Mouse (Mus musculus) heart, embryonic 13.5 days (tissue): ENCODE measurements around the gene Btg3. TPM values are rescaled to one million over a fixed set of nuclear protein-coding genes. Genes with fewer than 3 reads are reported as not detected.

Source experiments
- ATAC-seq: fragments of 200-750 bp; cut with Nextera tagmentation; 2 replicates; pipeline ENCODE4 v1.8.0; 2017; ENCODE audit warnings: moderate TSS enrichment; ENCODE audit not compliant: insufficient number of reproducible peaks, low FRiP score, low TSS enrichment; ENCODE audit errors: extremely low read depth
- H3K27ac ChIP-seq: fragments of 300-500 bp; sonication (generic); replicated peaks from 2 replicates; pipeline ENCODE4 v1.5.1; 2015; ENCODE audit warnings: moderate library complexity, mild to moderate bottlenecking, inconsistent platforms
- H3K27me3 ChIP-seq: fragments of 300-500 bp; sonication (generic); replicated peaks from 2 replicates; pipeline ENCODE4 v1.6.1; 2015; ENCODE audit warnings: mild to moderate bottlenecking, inconsistent platforms
- H3K36me3 ChIP-seq: fragments of 300-500 bp; sonication (generic); 2 replicates; pipeline ENCODE4 v1.6.1; 2015; ENCODE audit warnings: mild to moderate bottlenecking, inconsistent platforms
- H3K4me1 ChIP-seq: fragments of 300-500 bp; sonication (generic); 2 replicates; pipeline ENCODE4 v1.6.1; 2015; ENCODE audit warnings: inconsistent platforms
- H3K4me2 ChIP-seq: fragments of 300-500 bp; sonication (generic); 2 replicates; pipeline ENCODE4 v1.6.1; 2015; ENCODE audit warnings: inconsistent platforms, mild to moderate bottlenecking, moderate library complexity
- H3K4me3 ChIP-seq: fragments of 300-500 bp; sonication (generic); 2 replicates; pipeline ENCODE4 v1.5.1; 2015; ENCODE audit warnings: moderate library complexity, mild to moderate bottlenecking, inconsistent platforms
- H3K9ac ChIP-seq: fragments of 300-500 bp; sonication (generic); 2 replicates; pipeline ENCODE4 v1.6.1; 2015; ENCODE audit warnings: inconsistent platforms, mild to moderate bottlenecking, moderate library complexity
- H3K9me3 ChIP-seq: fragments of 300-500 bp; sonication (generic); 2 replicates; pipeline ENCODE4 v1.6.1; 2016; ENCODE audit warnings: inconsistent platforms
- WGBS: fragments of 180-500 bp; shearing (Covaris S2); methylation state at CpG from one replicate; pipeline ENCODE4 v1.1.7; 2015; ENCODE audit warnings: mixed read lengths; 5-methylcytosine and 5-hydroxymethylcytosine counted together
- polyA plus RNA-seq: library from polyadenylated mRNA; unstranded; fragments of >200 nt; fragmentation: Nextera tagmentation; extraction: Ambion mirVana; gene quantifications from 2 replicates; pipeline ENCODE4 v1.2.1, GENCODE M21; 2015

Btg3 gene
- polyA plus RNA-seq, 1 experiment from 2014 or later = 64.5 TPM

GRCm38 (mm10) chr16:78296114-78296513, 80.9 kb downstream of the Btg3 start:
- H3K9ac ChIP-seq = no peak overlapping the region
- H3K27ac ChIP-seq = no peak overlapping the region
- H3K4me1 ChIP-seq = peaks cover 19% of the 10 kb centered on the region
- H3K27me3 ChIP-seq = peaks cover 5% of the 10 kb centered on the region; the same call in 1 of the 2 replicates
- ATAC-seq = no peak
- H3K4me2 ChIP-seq = no peak overlapping the region
- H3K4me3 ChIP-seq = no peak overlapping the region
- WGBS = 76% methylated on average over 9 of the region's 9 CpGs
- no peaks in the 10 kb centered on the region for H3K36me3 ChIP-seq
- H3K9me3 ChIP-seq = no peaks in the 10 kb centered on the region

GRCm38 (mm10) chr16:78295601-78296000, 81.4 kb downstream of the Btg3 start:
- Histone ChIP-seq H3K4me3 (no peak overlapping the region), H3K9ac (no peak overlapping the region), H3K4me1 (peaks cover 14% of the 10 kb centered on the region), H3K9me3 (no peaks in the 10 kb centered on the region), H3K27me3 (peaks cover 5% of the 10 kb centered on the region; the same call in 1 of the 2 replicates), H3K36me3 (no peaks in the 10 kb centered on the region), H3K4me2 (no peak overlapping the region), H3K27ac (no peak overlapping the region)
- 50% methylated on average over 4 of the region's 4 CpGs for WGBS
- ATAC-seq = 0 out of 2 replicates have a peak, but pooled peaks have one; percentile 14

GRCm38 (mm10) chr16:78294606-78295275, 82.3 kb downstream of the Btg3 start:
- H3K9me3 ChIP-seq = no peaks in the 10 kb centered on the region
- H3K4me3 ChIP-seq = no peak overlapping the region
- H3K27me3 ChIP-seq = peaks cover 3% of the 10 kb centered on the region; the same call in 1 of the 2 replicates
- WGBS = 42% methylated on average over 5 of the region's 5 CpGs
- peaks cover 12% of the 10 kb centered on the region for H3K4me1 ChIP-seq
- H3K36me3 ChIP-seq = no peaks in the 10 kb centered on the region
- ATAC-seq = no peak; the same call in 1 of the 2 replicates
- H3K27ac ChIP-seq = no peak overlapping the region
- no peak overlapping the region for H3K4me2 ChIP-seq
- H3K9ac ChIP-seq = 0 out of 2 replicates have a peak overlapping the region, but pooled peaks have one; percentile 9

- H3K27ac ChIP-seq = no peak overlapping the region
- H3K4me1 ChIP-seq = peaks cover 12% of the 10 kb centered on the region
- 69% methylated on average over 1 of the region's 1 CpGs for WGBS
- H3K36me3 ChIP-seq = no peaks in the 10 kb centered on the region
- no peaks in the 10 kb centered on the region for H3K9me3 ChIP-seq
- no peak overlapping the region for H3K4me2 ChIP-seq
- H3K27me3 ChIP-seq = no peaks in the 10 kb centered on the region; the same call in 1 of the 2 replicates
- no peak overlapping the region for H3K9ac ChIP-seq
- H3K4me3 ChIP-seq = no peak overlapping the region
- no peak for ATAC-seq
Measured at GRCm38 (mm10) chr16:78294051-78294450, 82.9 kb downstream of the Btg3 start.

GRCm38 (mm10) chr16:78283231-78283630, 93.8 kb downstream of the Btg3 start:
- H3K9me3 ChIP-seq = no peaks in the 10 kb centered on the region
- no peak for ATAC-seq
- H3K4me3 ChIP-seq = no peak overlapping the region
- 63% methylated on average over 5 of the region's 5 CpGs for WGBS
- H3K27ac ChIP-seq = no peak overlapping the region
- H3K36me3 ChIP-seq = no peaks in the 10 kb centered on the region
- no peaks in the 10 kb centered on the region for H3K4me1 ChIP-seq
- no peaks in the 10 kb centered on the region for H3K27me3 ChIP-seq
- no peak overlapping the region for H3K9ac ChIP-seq
- no peak overlapping the region for H3K4me2 ChIP-seq

Other genes starting within 250 kb of the Btg3 start
- 28.3 and 31.3 TPM in 2 replicates for gene Cxadr, start 75.7 kb downstream of the Btg3 start, polyA plus RNA-seq
- gene D16Ertd472e, start 199.5 kb upstream of the Btg3 start, polyA plus RNA-seq = 7.3 and 7.5 TPM in 2 replicates